Mouse (Mus musculus) cerebellum, adult 2 months (tissue): ENCODE data around the gene Adam1a.

Source experiments
- CTCF ChIP-seq: fragments of 200-500 bp; IDR thresholded peaks from 2 replicates; pipeline ENCODE4 v1.5.1; 2011; ENCODE audit warnings: low read depth, mild to moderate bottlenecking, control low read depth, low read length, moderate library complexity, borderline replicate concordance; ENCODE audit not compliant: insufficient read depth
- POLR2A ChIP-seq: fragments of 200-500 bp; IDR thresholded peaks from 2 replicates; pipeline ENCODE4 v1.6.1; 2011; ENCODE audit warnings: low read length, control low read depth, borderline replicate concordance; ENCODE audit not compliant: insufficient read depth

DNA sequence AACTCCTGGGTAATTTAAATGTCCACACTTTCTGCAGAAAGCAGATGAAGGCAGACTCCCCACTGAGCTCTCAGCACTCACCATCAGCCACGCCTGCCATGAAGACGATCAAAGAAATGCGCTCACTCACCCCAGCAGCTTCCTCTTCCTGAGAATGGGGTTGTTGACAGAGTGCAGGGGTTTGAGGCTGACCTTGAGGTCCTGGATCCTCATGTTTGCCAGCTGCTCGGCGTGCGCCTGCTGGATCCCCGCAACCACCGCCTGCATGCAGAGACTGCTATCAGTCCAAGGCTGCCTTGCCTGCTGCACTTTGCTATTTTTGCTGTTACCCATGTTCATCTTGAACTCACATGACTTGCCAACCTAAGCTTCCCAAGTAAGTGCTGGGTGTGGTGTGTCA, 18.3 kb downstream of the Adam1a start:
- TF ChIP-seq POLR2A (no peak), CTCF (no peak)
